Comparison of ENCODE assay signal across 8 mouse cellular contexts in the genomic region with DNA sequence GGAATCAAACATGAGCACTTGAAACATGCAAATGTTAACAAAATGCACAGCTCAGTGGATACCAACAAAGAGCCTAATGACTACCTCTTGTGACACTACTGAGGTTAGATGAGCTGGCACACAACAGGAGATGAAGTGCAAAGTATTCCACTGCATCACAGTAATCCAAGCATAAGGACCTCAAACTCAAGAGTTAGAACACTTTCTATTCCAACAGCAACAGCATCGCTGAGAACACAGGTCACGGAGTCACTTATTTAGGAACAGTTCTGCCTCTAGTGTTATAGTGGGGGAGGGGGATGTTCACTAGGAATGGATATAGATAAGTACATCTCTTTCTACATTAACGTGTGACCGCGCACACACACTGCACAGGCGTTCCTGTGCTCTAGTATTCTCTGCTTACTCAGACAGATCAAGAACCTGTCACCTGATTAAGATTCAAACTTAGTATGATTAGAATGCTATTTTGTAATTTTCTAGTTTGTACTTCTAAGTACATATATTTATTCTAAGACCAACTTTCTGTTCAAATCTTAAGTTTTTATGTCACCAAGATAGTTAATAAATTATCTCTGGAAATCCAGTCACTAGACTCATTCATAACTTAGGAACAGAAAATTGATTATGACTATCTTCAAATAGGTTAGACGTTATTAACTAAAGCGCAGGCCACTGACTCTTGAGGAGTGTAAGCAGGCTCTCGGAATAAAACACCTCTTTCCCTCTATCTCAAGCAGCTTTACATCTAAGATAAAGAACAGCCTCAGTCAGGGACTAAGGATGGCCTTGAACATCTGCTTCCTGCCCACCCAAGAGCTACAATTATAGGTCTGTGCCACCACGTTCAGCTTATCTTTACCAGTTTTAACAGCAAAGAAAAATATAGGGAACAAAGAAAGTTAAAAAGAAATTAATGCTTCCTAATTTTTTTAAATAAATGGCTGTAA. TPM values are rescaled to one million over a fixed set of nuclear protein-coding genes. Genes with fewer than 3 reads are reported as not detected.
A peak's percentile ranks its signal among the peaks of the same experiment; 100 is the strongest.
DNase-seq lines count a peak whose midpoint lies in the region; ATAC-seq lines count a peak whose summit lies in the region.

No protein-coding gene starts in this region.

- H3K9ac ChIP-seq in heart, embryonic 11.5 days (ENCODE audit: low read depth, low read length) = no peak overlapping the region
- H3K9ac ChIP-seq in embryonic facial prominence, embryonic 15.5 days = no peak overlapping the region
- 0 out of 2 replicates have a peak overlapping the region, but pooled peaks have one; percentile 47 for H3K9ac ChIP-seq in liver, embryonic 13.5 days

- ATAC-seq in heart, embryonic 11.5 days (replicated peaks; ENCODE audit: insufficient number of reproducible peaks, low FRiP score, low TSS enrichment) = no peak
- ATAC-seq in embryonic facial prominence, embryonic 15.5 days (ENCODE audit: insufficient number of reproducible peaks, low FRiP score, low TSS enrichment, low read depth) = no peak
- ATAC-seq in liver, embryonic 13.5 days (ENCODE audit: low read depth) = peak; percentile 84

- H3K36me3 ChIP-seq in heart, embryonic 11.5 days (ENCODE audit: control insufficient read depth, insufficient read depth, low read length) = peaks cover 17% of the 10 kb centered on the region
- H3K36me3 ChIP-seq in embryonic facial prominence, embryonic 15.5 days = peaks cover 26% of the 10 kb centered on the region
- H3K36me3 ChIP-seq in liver, embryonic 13.5 days = peaks cover 59% of the 10 kb centered on the region

- WGBS in heart, embryonic 11.5 days (ENCODE audit: insufficient replicate concordance) = 47% methylated on average over 10 of the region's 10 CpGs
- 69% methylated on average over 10 of the region's 10 CpGs for WGBS in embryonic facial prominence, embryonic 15.5 days
- WGBS in liver, embryonic 13.5 days (ENCODE audit: insufficient replicate concordance) = 21% methylated on average over 10 of the region's 10 CpGs

- no peaks in the 10 kb centered on the region for H3K9me3 ChIP-seq in heart, embryonic 11.5 days (replicated peaks; ENCODE audit: control insufficient read depth, low read length)
- no peaks in the 10 kb centered on the region for H3K9me3 ChIP-seq in embryonic facial prominence, embryonic 15.5 days (replicated peaks)
- H3K9me3 ChIP-seq in liver, embryonic 13.5 days (replicated peaks) = no peaks in the 10 kb centered on the region

- H3K4me1 ChIP-seq in heart, embryonic 11.5 days (ENCODE audit: control insufficient read depth, insufficient read depth, low read length) = peaks cover 10% of the 10 kb centered on the region
- peaks cover 16% of the 10 kb centered on the region for H3K4me1 ChIP-seq in embryonic facial prominence, embryonic 15.5 days
- H3K4me1 ChIP-seq in liver, embryonic 13.5 days (replicated peaks) = peaks cover 45% of the 10 kb centered on the region

- no peak for DNase-seq in heart, postnatal 36 days
- peak; percentile 59 for DNase-seq in CD4-positive helper T cell, adult 2 months (ENCODE audit: low read depth, low spot score)
- peak; percentile 27 for DNase-seq in liver, embryonic 13.5 days
- no peak for DNase-seq in spleen, postnatal 4 days (ENCODE audit: low spot score in 2 of 2)
- no peak for DNase-seq in urinary bladder, adult 18-20 months (ENCODE audit: low spot score in 2 of 2)
- no peak for DNase-seq in kidney, adult 9 months

- no peaks in the 10 kb centered on the region for H3K27me3 ChIP-seq in heart, embryonic 11.5 days (ENCODE audit: control insufficient read depth, insufficient read depth, low read length)
- no peaks in the 10 kb centered on the region for H3K27me3 ChIP-seq in embryonic facial prominence, embryonic 15.5 days
- H3K27me3 ChIP-seq in liver, embryonic 13.5 days = no peaks in the 10 kb centered on the region

- H3K27ac ChIP-seq in heart, embryonic 11.5 days (ENCODE audit: low read depth, low read length) = no peak overlapping the region
- 0 out of 2 replicates have a peak overlapping the region, but pooled peaks have one; percentile 51 for H3K27ac ChIP-seq in embryonic facial prominence, embryonic 15.5 days (replicated peaks)
- H3K27ac ChIP-seq in liver, embryonic 13.5 days = no peak overlapping the region; the same call in 1 of the 2 replicates

- peak overlapping the region; percentile 41 for H3K4me2 ChIP-seq in heart, embryonic 11.5 days
- peak overlapping the region; percentile 8; the same call in 1 of the 2 replicates for H3K4me2 ChIP-seq in embryonic facial prominence, embryonic 15.5 days (replicated peaks)
- peak overlapping the region; percentile 25; the same call in 1 of the 2 replicates for H3K4me2 ChIP-seq in liver, embryonic 13.5 days

- intact Hi-C loops in heart, postnatal 36 days (cut with DNase I) = no loop called here

- no peak overlapping the region for H3K4me3 ChIP-seq in heart, embryonic 11.5 days (ENCODE audit: low read depth, low read length)
- H3K4me3 ChIP-seq in embryonic facial prominence, embryonic 15.5 days (replicated peaks) = no peak overlapping the region
- no peak overlapping the region for H3K4me3 ChIP-seq in liver, embryonic 13.5 days (replicated peaks)

RNA-seq across cellular contexts. Expression of gene Chd2, which starts 5.2 kb away (rescaled TPM):
- 43.6 and 45.6 TPM in 2 replicates for polyA plus RNA-seq in heart, embryonic 11.5 days (2014; fragmentation: Nextera tagmentation; extraction: Ambion mirVana)
- total RNA-seq in heart, postnatal 36 days (2021) = 10 to 100 TPM; 49.0 to 52.1 TPM
- polyA plus RNA-seq in embryonic facial prominence, embryonic 15.5 days (2015; fragmentation: Nextera tagmentation; extraction: Ambion mirVana) = 46.7 and 53.0 TPM in 2 replicates
- polyA plus RNA-seq in liver, embryonic 13.5 days (2015; fragmentation: Nextera tagmentation; extraction: Ambion mirVana) = 18.8 and 25.6 TPM in 2 replicates

Comparison
In these comparisons a context has a peak if more than half of its experiments do, and no peak if none do; other contexts are left out.
1. DNase-seq: peak in CD4-positive helper T cell, adult 2 months (single experiment) and liver, embryonic 13.5 days (single experiment); none in heart, postnatal 36 days (0 of 2), spleen, postnatal 4 days (0 of 2), urinary bladder, adult 18-20 months (0 of 2) and kidney, adult 9 months (single experiment).
2. Peak in every context shown above with its lines, with median percentiles within 50 percentile points of each other: H3K4me2 ChIP-seq.